Mouse (Mus musculus): ENCODE results near the gene Adora2a. TPM values are rescaled to one million over a fixed set of nuclear protein-coding genes. Genes with fewer than 3 reads are reported as not detected.
"Not testable (repeated sequence)": the region's sequence is repeated elsewhere in the genome, so short reads cannot be mapped to it uniquely, and the experiment has no call there.

Adora2a gene
- polyA plus RNA-seq, 2 experiments from 2014 or later: 16.1 to 36.3 TPM

- ATAC-seq: no peak
Observed at GRCm38 (mm10) chr10:75314190-75314980, 2.3 kb upstream of the Adora2a start.

GRCm38 (mm10) chr10:75315756-75316155, 921 bp upstream of the Adora2a start:
- ATAC-seq: no peak

- ATAC-seq: peak; percentile 33
Observed at GRCm38 (mm10) chr10:75316472-75316871, 205 bp upstream of the Adora2a start.

- peak; percentile 42 for ATAC-seq
Observed at GRCm38 (mm10) chr10:75316908-75317761, 458 bp downstream of the Adora2a start.

GRCm38 (mm10) chr10:75318206-75318605, 1.5 kb downstream of the Adora2a start:
- no peak for ATAC-seq

GRCm38 (mm10) chr10:75320321-75320720, 3.6 kb downstream of the Adora2a start:
- ATAC-seq: peak; percentile 79

- ATAC-seq: no peak
Observed at GRCm38 (mm10) chr10:75322966-75323365, 6.3 kb downstream of the Adora2a start.

GRCm38 (mm10) chr10:75323986-75324385, 7.3 kb downstream of the Adora2a start:
- no peak for ATAC-seq

- no peak for ATAC-seq
Observed at GRCm38 (mm10) chr10:75324391-75324790, 7.7 kb downstream of the Adora2a start.

- no peak for ATAC-seq
Observed at GRCm38 (mm10) chr10:75325821-75326220, 9.1 kb downstream of the Adora2a start.

- peak; percentile 90 for ATAC-seq
Observed at GRCm38 (mm10) chr10:75326553-75326952, 9.9 kb downstream of the Adora2a start.

- no peak for ATAC-seq
Observed at GRCm38 (mm10) chr10:75327081-75327480, 10.4 kb downstream of the Adora2a start.

GRCm38 (mm10) chr10:75328201-75328704, 11.6 kb downstream of the Adora2a start:
- ATAC-seq: no peak

- ATAC-seq: no peak
Observed at GRCm38 (mm10) chr10:75332268-75332667, 15.6 kb downstream of the Adora2a start.

GRCm38 (mm10) chr10:75333176-75333776, 16.6 kb downstream of the Adora2a start:
- no peak for ATAC-seq

- ATAC-seq: no peak
Observed at GRCm38 (mm10) chr10:75334175-75334574, 17.5 kb downstream of the Adora2a start.

GRCm38 (mm10) chr10:75335075-75335474, 18.4 kb downstream of the Adora2a start:
- ATAC-seq: no peak

GRCm38 (mm10) chr10:75337231-75337630, 20.6 kb downstream of the Adora2a start:
- ATAC-seq: no peak

GRCm38 (mm10) chr10:75338852-75339251, 22.2 kb downstream of the Adora2a start:
- ATAC-seq: no peak

GRCm38 (mm10) chr10:75339377-75339776, 22.7 kb downstream of the Adora2a start:
- no peak for ATAC-seq

GRCm38 (mm10) chr10:75341936-75342335, 25.3 kb downstream of the Adora2a start:
- no peak for ATAC-seq

GRCm38 (mm10) chr10:75344563-75344962, 27.9 kb downstream of the Adora2a start:
- ATAC-seq: not testable (repeated sequence)

GRCm38 (mm10) chr10:75345265-75345664, 28.6 kb downstream of the Adora2a start:
- ATAC-seq: no peak

Measured in CD4-positive, CD25-positive, alpha-beta regulatory T cell, adult 4 months (primary cell).